Mouse (Mus musculus): ENCODE measurements around the gene Agmo. TPM values are rescaled to one million over a fixed set of nuclear protein-coding genes. Genes with fewer than 3 reads are reported as not detected.

Gene Agmo
- total RNA-seq, 2 experiments from 2014 or later = 5.2 to 5.3 TPM

- DNase-seq (ENCODE audit: low spot score in 2 of 2) = peak; percentile 42 to 53
- Histone ChIP-seq H3K4me3 (no peak overlapping the region), H3K27ac (no peak overlapping the region)
- peak; percentile 90 for TF ChIP-seq CTCF (conservative IDR thresholded peaks at IDR 0.05)
These were observed 209.1 kb downstream of the Agmo start for GRCm38 (mm10) chr12:37450366-37451156.

DNA sequence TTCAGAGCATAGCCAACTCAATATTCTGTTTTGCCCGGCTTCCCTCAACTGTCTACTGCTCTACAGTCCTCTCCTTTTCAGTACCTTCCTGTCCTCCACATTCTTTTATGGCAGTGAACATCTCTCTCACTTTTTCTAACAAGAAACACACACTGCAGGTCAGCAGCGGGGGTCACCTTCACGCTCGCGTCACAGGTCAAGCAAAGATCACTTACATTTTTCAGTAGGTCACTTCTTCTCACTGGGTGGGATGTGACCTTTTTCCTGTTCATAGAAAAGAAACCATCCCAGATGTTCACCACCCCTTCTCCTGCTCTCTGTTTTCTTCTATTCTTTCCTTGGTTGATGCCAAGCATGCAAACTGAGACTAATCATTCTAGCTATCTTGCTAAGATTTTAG lies 230.2 kb downstream of the Agmo start:
- TF ChIP-seq CTCF (conservative IDR thresholded peaks at IDR 0.05) = no peak
- Histone ChIP-seq H3K27ac (no peak overlapping the region), H3K4me3 (no peak overlapping the region)
- no peak for DNase-seq (ENCODE audit: low spot score in 2 of 2)

- TF ChIP-seq CTCF (conservative IDR thresholded peaks at IDR 0.05) = no peak
- no peak for DNase-seq (ENCODE audit: low spot score in 2 of 2)
These were observed 235.4 kb downstream of the Agmo start for GRCm38 (mm10) chr12:37476849-37477248.

DNA sequence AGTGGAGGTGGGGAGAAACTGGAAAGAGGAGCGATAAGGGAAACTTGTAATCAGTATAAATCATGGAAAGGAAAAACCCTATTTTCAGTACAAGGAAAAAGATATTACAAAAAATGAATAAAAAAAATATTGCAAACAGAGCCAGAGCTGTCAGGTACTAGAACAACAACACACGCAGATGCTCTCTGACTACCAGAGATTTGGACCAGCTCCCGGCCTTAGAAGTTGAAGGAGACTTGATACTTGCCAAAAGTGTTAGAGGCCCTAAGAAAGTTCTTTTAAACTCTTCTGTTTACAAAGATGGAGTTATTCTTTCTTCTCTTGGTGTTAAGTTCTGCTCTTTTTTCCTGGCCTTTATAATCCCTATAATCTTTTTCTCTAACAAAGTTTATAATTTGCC lies 246.6 kb downstream of the Agmo start:
- no peak for DNase-seq (ENCODE audit: low spot score in 2 of 2)
- no peak overlapping the region for H3K4me3 ChIP-seq
- no peak overlapping the region for H3K27ac ChIP-seq
- TF ChIP-seq CTCF (conservative IDR thresholded peaks at IDR 0.05) = no peak

More at GRCm38 (mm10) chr12:37476849-37477248, 235.4 kb downstream of the Agmo start:
- Histone ChIP-seq H3K27ac (no peak overlapping the region), H3K4me3 (no peak overlapping the region)

DNA sequence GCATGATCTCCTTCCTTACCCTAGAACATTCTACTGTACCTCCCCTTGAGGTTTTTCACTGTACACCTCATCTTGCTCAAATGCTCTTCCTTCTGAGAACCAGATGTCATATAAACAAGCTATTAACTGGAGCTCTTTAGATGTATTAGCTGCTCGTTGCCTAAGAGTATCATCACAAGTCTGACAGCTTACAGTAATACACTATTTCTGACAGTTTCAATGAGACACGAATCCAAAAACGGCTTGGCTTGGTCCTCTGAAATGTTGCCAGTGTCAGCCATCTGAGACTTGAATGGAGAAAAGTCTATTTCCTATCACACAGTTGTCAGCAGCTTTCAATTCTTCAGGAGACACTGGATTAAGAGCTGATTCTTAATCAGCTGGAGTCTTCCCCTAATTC lies 257.4 kb downstream of the Agmo start:
- Histone ChIP-seq H3K27ac (no peak overlapping the region), H3K4me3 (no peak overlapping the region)
- TF ChIP-seq CTCF (conservative IDR thresholded peaks at IDR 0.05) = no peak
- DNase-seq (ENCODE audit: low spot score in 2 of 2) = no peak

DNA sequence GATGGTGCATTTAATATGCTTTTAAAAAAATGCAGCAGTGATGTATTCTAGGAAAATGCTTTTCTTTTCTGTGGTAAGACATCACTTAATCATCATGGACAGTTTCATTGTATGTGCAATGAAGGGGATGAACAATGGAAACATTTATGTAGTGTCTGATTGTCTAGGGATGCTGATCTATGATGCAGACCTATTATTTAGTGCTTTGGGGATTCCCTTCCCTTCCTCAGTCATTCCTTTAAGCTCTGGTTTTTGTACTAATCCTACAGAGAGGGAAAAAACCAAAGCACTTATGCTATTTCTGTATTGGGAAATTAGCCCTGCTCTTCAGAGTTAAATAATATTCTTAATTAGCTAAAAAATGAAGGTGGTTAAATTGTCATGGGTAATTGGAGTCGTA lies 266.0 kb downstream of the Agmo start:
- no peak for TF ChIP-seq CTCF (conservative IDR thresholded peaks at IDR 0.05)
- no peak for DNase-seq (ENCODE audit: low spot score in 2 of 2)
- Histone ChIP-seq H3K4me3 (no peak overlapping the region), H3K27ac (no peak overlapping the region)

- no peak overlapping the region for H3K4me3 ChIP-seq
- TF ChIP-seq CTCF (conservative IDR thresholded peaks at IDR 0.05) = no peak
- H3K27ac ChIP-seq = no peak overlapping the region
- no peak for DNase-seq (ENCODE audit: low spot score in 2 of 2)
These were observed 266.4 kb downstream of the Agmo start for GRCm38 (mm10) chr12:37507826-37508225.

DNA sequence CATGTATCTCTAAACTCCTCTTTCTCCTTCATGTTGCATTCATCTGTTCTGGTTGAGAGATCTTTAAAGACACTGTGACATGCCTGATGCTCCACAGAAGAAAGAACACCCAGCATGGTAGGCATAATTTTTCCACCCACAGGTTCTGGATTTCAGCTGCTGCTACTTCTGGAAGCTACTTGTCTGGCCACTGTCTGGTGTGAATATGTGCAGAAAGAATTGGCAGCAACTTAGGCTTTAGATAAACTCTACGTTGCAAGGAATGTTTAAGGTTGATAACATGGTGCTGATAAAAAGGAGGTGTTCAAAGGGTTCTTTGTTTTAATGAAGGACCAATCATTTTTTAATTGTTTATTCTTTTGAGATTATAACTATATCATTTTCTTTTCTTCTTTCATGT lies 280.3 kb downstream of the Agmo start:
- H3K4me3 ChIP-seq = no peak overlapping the region
- no peak for TF ChIP-seq CTCF (conservative IDR thresholded peaks at IDR 0.05)
- DNase-seq (ENCODE audit: low spot score in 2 of 2) = peak; percentile 17 to 21
- H3K27ac ChIP-seq = no peak overlapping the region

DNA sequence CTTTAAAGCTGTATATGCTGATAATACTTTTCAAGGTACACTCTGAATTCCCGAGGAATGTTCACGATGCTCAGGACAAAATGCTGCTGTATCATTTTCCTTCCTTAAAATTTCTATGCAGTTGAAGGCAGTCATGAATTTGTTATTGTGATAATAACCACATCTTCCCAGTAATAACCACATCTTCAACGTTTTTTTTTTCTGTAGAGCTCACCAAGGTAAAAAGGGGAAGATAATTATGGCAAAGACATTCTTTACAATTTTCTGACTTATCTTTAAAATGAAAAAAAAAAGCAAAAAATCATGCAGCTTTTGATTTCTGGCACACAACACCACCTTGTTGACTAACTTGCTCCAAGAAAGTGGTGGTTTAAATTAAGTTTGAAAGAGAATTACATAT lies 283.2 kb downstream of the Agmo start:
- no peak overlapping the region for H3K4me3 ChIP-seq
- H3K27ac ChIP-seq = no peak overlapping the region
- no peak for TF ChIP-seq CTCF (conservative IDR thresholded peaks at IDR 0.05)
- no peak for DNase-seq (ENCODE audit: low spot score in 2 of 2)

- Histone ChIP-seq H3K4me3 (no peak overlapping the region), H3K27ac (no peak overlapping the region)
- TF ChIP-seq CTCF (conservative IDR thresholded peaks at IDR 0.05) = no peak
- DNase-seq (ENCODE audit: low spot score in 2 of 2) = no peak
These were observed 299.6 kb downstream of the Agmo start for GRCm38 (mm10) chr12:37540994-37541393.

- Histone ChIP-seq H3K27ac (no peak overlapping the region), H3K4me3 (no peak overlapping the region)
- no peak for TF ChIP-seq CTCF (conservative IDR thresholded peaks at IDR 0.05)
- DNase-seq (ENCODE audit: low spot score in 2 of 2) = no peak
These were observed 316.8 kb downstream of the Agmo start for GRCm38 (mm10) chr12:37558284-37558683.

GRCm38 (mm10) chr12:37565882-37566596 lies 324.6 kb downstream of the Agmo start:
- Histone ChIP-seq H3K27ac (no peak overlapping the region), H3K4me3 (no peak overlapping the region)
- no peak for TF ChIP-seq CTCF (conservative IDR thresholded peaks at IDR 0.05)
- no peak for DNase-seq (ENCODE audit: low spot score in 2 of 2)

DNA sequence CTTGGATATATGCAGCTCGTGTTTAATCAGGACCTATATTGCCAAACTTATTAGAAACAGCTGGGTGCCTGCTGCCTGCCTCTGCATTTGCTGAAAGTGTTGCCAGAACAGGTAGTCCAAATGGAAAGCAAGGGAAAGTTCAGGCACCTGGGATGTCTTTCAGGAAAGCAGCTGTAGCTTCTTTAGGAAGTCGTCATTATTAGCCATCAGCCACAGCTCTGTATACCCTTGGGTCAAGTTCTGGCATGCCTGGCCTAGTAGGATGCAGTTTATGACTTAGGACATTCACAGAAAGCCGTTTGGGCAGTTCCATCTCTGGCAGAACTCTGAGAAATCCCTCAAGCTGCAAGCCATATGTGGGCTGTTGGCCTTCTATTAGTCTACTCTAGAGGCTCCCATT lies 330.5 kb downstream of the Agmo start:
- H3K27ac ChIP-seq = no peak overlapping the region
- no peak for TF ChIP-seq CTCF (conservative IDR thresholded peaks at IDR 0.05)
- DNase-seq (ENCODE audit: low spot score in 2 of 2) = no peak

GRCm38 (mm10) chr12:37582777-37583176 lies 341.3 kb downstream of the Agmo start:
- peak; percentile 55 for TF ChIP-seq CTCF (conservative IDR thresholded peaks at IDR 0.05)
- no peak for DNase-seq (ENCODE audit: low spot score in 2 of 2)
- Histone ChIP-seq H3K27ac (no peak overlapping the region), H3K4me3 (no peak overlapping the region)

More for the DNA sequence above, 330.5 kb downstream of the Agmo start:
- H3K4me3 ChIP-seq = no peak overlapping the region
